Mouse (Mus musculus) limb, embryonic 15.5 days (tissue): ENCODE measurements around the gene Ace. TPM values are rescaled to one million over a fixed set of nuclear protein-coding genes. Genes with fewer than 3 reads are reported as not detected.
A peak's percentile ranks its signal among the peaks of the same experiment; 100 is the strongest.

Source experiments
- ATAC-seq: fragments of 200-750 bp; cut with Nextera tagmentation; 2 replicates; pipeline ENCODE4 v1.8.0; 2017; ENCODE audit warnings: low read depth, moderate TSS enrichment; ENCODE audit not compliant: insufficient number of reproducible peaks, low FRiP score, low TSS enrichment
- H3K27ac ChIP-seq: fragments of 300-500 bp; sonication (generic); 2 replicates; pipeline ENCODE4 v1.5.1; 2015; ENCODE audit warnings: moderate library complexity, mild to moderate bottlenecking, inconsistent platforms
- H3K27me3 ChIP-seq: fragments of 300-500 bp; sonication (generic); 2 replicates; pipeline ENCODE4 v1.6.1; 2015; ENCODE audit warnings: inconsistent platforms
- H3K36me3 ChIP-seq: fragments of 300-500 bp; sonication (generic); 2 replicates; pipeline ENCODE4 v1.6.1; 2015; ENCODE audit warnings: inconsistent platforms
- H3K4me1 ChIP-seq: fragments of 300-500 bp; sonication (generic); 2 replicates; pipeline ENCODE4 v1.6.1; 2015; ENCODE audit warnings: inconsistent platforms
- H3K4me2 ChIP-seq: fragments of 300-500 bp; sonication (generic); 2 replicates; pipeline ENCODE4 v1.6.1; 2015; ENCODE audit warnings: mild to moderate bottlenecking, inconsistent platforms
- H3K4me3 ChIP-seq: fragments of 300-500 bp; sonication (generic); 2 replicates; pipeline ENCODE4 v1.5.1; 2015; ENCODE audit warnings: mild to moderate bottlenecking, inconsistent platforms
- H3K9ac ChIP-seq: fragments of 300-500 bp; sonication (generic); 2 replicates; pipeline ENCODE4 v1.6.1; 2015; ENCODE audit warnings: inconsistent platforms
- H3K9me3 ChIP-seq: fragments of 300-500 bp; sonication (generic); 2 replicates; pipeline ENCODE4 v1.6.1; 2016; ENCODE audit warnings: inconsistent platforms
- WGBS: fragments of 180-500 bp; shearing (Covaris S2); methylation state at CpG from one replicate; pipeline ENCODE4 v1.1.7; 2015; 5-methylcytosine and 5-hydroxymethylcytosine counted together
- polyA plus RNA-seq: library from polyadenylated mRNA; unstranded; fragments of >200 nt; fragmentation: Nextera tagmentation; extraction: Ambion mirVana; gene quantifications from 2 replicates; pipeline ENCODE4 v1.2.1, GENCODE M21; 2015

The Ace gene
- polyA plus RNA-seq, 1 experiment from 2014 or later = 1.0 TPM

DNA sequence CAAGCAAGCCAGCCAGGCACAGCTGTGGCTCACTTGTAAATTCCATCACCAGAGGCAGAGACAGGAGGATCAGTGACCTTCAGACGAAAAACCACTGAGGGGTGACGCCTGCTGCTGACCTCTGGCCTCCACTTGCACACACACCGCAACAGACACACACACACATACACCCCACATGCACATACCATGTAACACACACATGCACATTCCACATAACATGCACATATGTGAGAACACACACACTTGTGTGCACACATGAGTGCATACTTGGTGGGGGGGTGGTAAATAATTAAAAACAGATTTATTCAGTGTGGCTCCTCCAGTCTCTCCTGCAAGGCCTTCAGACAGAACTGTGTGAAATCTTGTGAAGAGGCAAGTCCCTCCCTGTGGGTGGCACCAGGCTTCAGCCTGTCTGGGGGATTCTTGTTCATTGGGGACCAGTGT, 16.1 kb upstream of the Ace start:
- H3K4me3 ChIP-seq = no peak overlapping the region
- no peak overlapping the region for H3K9ac ChIP-seq
- peaks cover 16% of the 10 kb centered on the region; the same call in 1 of the 2 replicates for H3K4me1 ChIP-seq
- H3K27me3 ChIP-seq = no peaks in the 10 kb centered on the region
- H3K36me3 ChIP-seq = no peaks in the 10 kb centered on the region
- WGBS = 45% methylated on average over 3 of the region's 3 CpGs
- no peak overlapping the region for H3K4me2 ChIP-seq
- no peaks in the 10 kb centered on the region for H3K9me3 ChIP-seq
- ATAC-seq = peak; percentile 18; the same call in 1 of the 2 replicates
- no peak overlapping the region for H3K27ac ChIP-seq

DNA sequence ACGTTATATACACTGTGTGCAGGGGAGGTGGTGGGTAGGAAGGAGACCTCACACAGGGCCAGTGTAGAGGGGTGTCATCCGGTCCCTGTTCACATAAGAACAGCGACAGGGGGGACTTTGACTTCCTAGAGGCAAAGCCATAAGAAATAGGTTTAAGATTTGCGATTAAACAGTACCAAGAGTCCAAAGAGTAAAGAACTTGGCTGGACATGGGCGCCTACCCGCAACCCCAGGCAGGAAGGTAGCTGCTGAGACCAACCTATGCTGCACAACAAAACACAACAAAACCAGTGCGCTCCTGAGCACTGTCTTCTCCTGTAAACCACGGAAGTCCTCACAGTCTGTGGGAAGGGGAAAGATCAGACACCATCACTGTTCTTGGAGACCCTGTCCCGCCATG, 15.6 kb upstream of the Ace start:
- no peaks in the 10 kb centered on the region for H3K36me3 ChIP-seq
- H3K27ac ChIP-seq = no peak overlapping the region
- peak; percentile 21; the same call in 1 of the 2 replicates for ATAC-seq
- no peaks in the 10 kb centered on the region for H3K9me3 ChIP-seq
- H3K4me2 ChIP-seq = no peak overlapping the region
- H3K4me1 ChIP-seq = peaks cover 16% of the 10 kb centered on the region; the same call in 1 of the 2 replicates
- WGBS = 87% methylated on average over 9 of the region's 9 CpGs
- H3K9ac ChIP-seq = no peak overlapping the region
- no peaks in the 10 kb centered on the region for H3K27me3 ChIP-seq
- no peak overlapping the region for H3K4me3 ChIP-seq

DNA sequence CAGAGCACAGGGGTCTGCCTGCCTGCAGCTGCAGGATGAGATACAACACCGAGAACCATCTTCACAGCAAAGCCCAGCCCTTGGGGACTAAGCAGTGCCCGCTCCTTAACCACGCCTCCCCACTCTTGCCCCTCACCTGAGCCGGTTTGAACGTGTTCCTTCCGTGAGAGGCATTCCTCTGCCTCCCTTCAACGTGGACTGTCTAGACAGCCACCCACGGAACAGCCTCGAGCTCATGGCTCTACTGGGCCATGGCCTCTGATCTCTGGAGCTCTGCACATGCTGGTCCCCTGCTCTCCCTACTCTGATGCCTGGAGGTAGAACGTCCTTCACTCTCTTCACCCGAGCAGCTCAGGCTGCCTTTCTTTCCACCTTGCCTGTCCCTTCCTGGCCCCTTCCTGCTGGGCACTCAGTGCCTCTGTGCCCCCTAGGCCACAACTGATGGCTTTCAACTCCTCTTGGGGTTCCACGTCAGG, 14.8 kb upstream of the Ace start, which contains the start of gene Cyb561:
Cyb561 (minus strand) TSS at position 426 of the 476 bp plus-strand sequence.
- Histone ChIP-seq H3K4me3 (no peak within 1 kb of the TSS), H3K9me3 (no peaks in the 10 kb centered on the region), H3K4me1 (peaks cover 16% of the 10 kb centered on the region; the same call in 1 of the 2 replicates), H3K27me3 (no peaks in the 10 kb centered on the region), H3K36me3 (no peaks in the 10 kb centered on the region), H3K4me2 (no peak within 1 kb of the TSS), H3K9ac (no peak within 1 kb of the TSS), H3K27ac (no peak within 1 kb of the TSS)
- WGBS = 63% methylated on average over 12 of the region's 12 CpGs
- no peak for ATAC-seq

GRCm38 (mm10) chr11:105953402-105953801, 14.3 kb upstream of the Ace start:
- Histone ChIP-seq H3K27me3 (no peaks in the 10 kb centered on the region), H3K9me3 (no peaks in the 10 kb centered on the region), H3K27ac (no peak overlapping the region), H3K36me3 (no peaks in the 10 kb centered on the region), H3K4me1 (peaks cover 14% of the 10 kb centered on the region; the same call in 1 of the 2 replicates), H3K4me3 (no peak overlapping the region), H3K9ac (no peak overlapping the region), H3K4me2 (no peak overlapping the region)
- ATAC-seq = no peak
- WGBS = 53% methylated on average over 6 of the region's 6 CpGs

GRCm38 (mm10) chr11:105955815-105956430, 11.8 kb upstream of the Ace start:
- 87% methylated on average over 28 of the region's 28 CpGs for WGBS
- no peak overlapping the region for H3K4me2 ChIP-seq
- no peak overlapping the region for H3K27ac ChIP-seq
- ATAC-seq = no peak
- no peaks in the 10 kb centered on the region for H3K9me3 ChIP-seq
- H3K4me1 ChIP-seq = peaks cover 9% of the 10 kb centered on the region; the same call in 1 of the 2 replicates
- no peaks in the 10 kb centered on the region for H3K27me3 ChIP-seq
- no peak overlapping the region for H3K4me3 ChIP-seq
- no peak overlapping the region for H3K9ac ChIP-seq
- no peaks in the 10 kb centered on the region for H3K36me3 ChIP-seq

GRCm38 (mm10) chr11:105957501-105957900, 10.2 kb upstream of the Ace start:
- 63% methylated on average over 6 of the region's 6 CpGs for WGBS
- Histone ChIP-seq H3K36me3 (no peaks in the 10 kb centered on the region), H3K4me3 (no peak overlapping the region), H3K27ac (no peak overlapping the region), H3K27me3 (no peaks in the 10 kb centered on the region), H3K9ac (no peak overlapping the region), H3K9me3 (no peaks in the 10 kb centered on the region), H3K4me1 (peaks cover 9% of the 10 kb centered on the region; the same call in 1 of the 2 replicates), H3K4me2 (no peak overlapping the region)
- no peak for ATAC-seq

DNA sequence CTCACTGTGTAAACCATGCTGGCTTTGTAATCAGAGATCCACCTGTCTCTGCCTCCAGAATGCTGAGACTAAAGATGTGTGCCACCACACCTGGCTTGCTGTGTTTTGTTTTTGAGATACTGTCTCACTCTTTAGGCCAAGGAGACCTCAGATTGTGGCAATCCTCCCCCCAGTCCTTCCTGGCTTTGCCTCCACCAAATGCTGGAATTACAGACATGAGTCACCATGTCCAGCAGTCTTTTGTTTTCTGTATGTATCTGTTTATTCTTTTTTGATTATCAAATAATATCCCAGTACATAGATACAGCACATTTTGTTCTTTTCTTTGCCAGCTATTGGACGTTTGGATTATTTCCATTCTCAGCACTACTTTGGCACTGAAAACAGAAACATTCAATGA, 9.2 kb upstream of the Ace start:
- H3K4me3 ChIP-seq = no peak overlapping the region
- no peaks in the 10 kb centered on the region for H3K9me3 ChIP-seq
- peaks cover 2% of the 10 kb centered on the region; the same call in 1 of the 2 replicates for H3K4me1 ChIP-seq
- H3K9ac ChIP-seq = no peak overlapping the region
- ATAC-seq = no peak
- H3K27me3 ChIP-seq = no peaks in the 10 kb centered on the region
- 41% methylated on average over 1 of the region's 1 CpGs for WGBS
- H3K36me3 ChIP-seq = no peaks in the 10 kb centered on the region
- H3K27ac ChIP-seq = no peak overlapping the region
- no peak overlapping the region for H3K4me2 ChIP-seq

GRCm38 (mm10) chr11:105959355-105959754, 8.4 kb upstream of the Ace start:
- ATAC-seq = no peak
- Histone ChIP-seq H3K9me3 (no peaks in the 10 kb centered on the region), H3K27ac (no peak overlapping the region), H3K4me3 (no peak overlapping the region), H3K36me3 (no peaks in the 10 kb centered on the region), H3K9ac (no peak overlapping the region), H3K27me3 (no peaks in the 10 kb centered on the region), H3K4me1 (no peaks in the 10 kb centered on the region), H3K4me2 (no peak overlapping the region)
- WGBS = 47% methylated on average over 17 of the region's 17 CpGs

DNA sequence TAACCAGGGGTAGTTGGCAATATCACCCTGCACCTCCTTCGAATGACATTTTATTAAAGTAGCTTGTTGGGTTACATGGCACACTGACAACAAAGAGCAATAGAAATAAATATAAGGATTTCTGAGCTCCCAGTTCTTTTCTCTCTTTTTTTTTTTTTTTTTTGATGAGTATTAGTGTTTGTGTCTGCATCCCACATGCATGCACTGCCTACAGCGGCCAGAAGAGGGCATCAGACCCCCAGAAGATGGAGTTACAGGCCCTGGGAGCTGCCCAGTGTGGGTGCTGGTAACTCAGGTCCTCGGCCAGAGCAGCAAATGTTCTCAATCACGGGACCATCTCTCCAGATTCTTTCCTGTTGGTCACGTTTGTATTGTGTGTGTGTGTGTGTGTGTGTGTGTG, 3.1 kb upstream of the Ace start:
- Histone ChIP-seq H3K9me3 (no peaks in the 10 kb centered on the region), H3K27me3 (peaks cover 43% of the 10 kb centered on the region), H3K9ac (no peak overlapping the region), H3K4me3 (no peak overlapping the region), H3K4me1 (peaks cover 17% of the 10 kb centered on the region), H3K4me2 (no peak overlapping the region), H3K36me3 (no peaks in the 10 kb centered on the region), H3K27ac (no peak overlapping the region)
- WGBS = 62% methylated on average over 5 of the region's 5 CpGs
- no peak for ATAC-seq

DNA sequence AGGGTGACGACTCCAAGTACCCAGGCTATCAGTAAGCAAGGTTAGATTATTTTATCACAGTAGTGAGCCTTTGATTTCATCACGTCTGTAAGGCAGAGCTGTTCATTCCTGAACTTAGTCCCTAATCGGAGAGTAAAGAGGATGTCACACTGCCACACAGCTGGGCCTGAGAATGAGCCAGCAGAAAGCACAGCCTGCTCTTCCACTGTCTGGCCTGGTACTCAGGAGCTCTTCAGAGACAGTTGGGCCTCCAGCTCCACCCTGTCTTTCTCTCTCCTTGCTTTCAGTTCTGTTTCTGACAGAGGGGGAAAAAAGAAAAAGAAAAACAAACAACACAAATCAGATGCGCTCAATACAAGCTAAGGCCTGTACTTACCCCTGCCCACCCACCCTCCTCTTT, 1.5 kb upstream of the Ace start:
- H3K4me2 ChIP-seq = no peak overlapping the region
- no peak overlapping the region for H3K4me3 ChIP-seq
- H3K9me3 ChIP-seq = no peaks in the 10 kb centered on the region
- H3K4me1 ChIP-seq = peaks cover 17% of the 10 kb centered on the region
- H3K27me3 ChIP-seq = peaks cover 51% of the 10 kb centered on the region
- WGBS = 73% methylated on average over 4 of the region's 4 CpGs
- H3K9ac ChIP-seq = no peak overlapping the region
- ATAC-seq = no peak
- no peaks in the 10 kb centered on the region for H3K36me3 ChIP-seq
- no peak overlapping the region for H3K27ac ChIP-seq

DNA sequence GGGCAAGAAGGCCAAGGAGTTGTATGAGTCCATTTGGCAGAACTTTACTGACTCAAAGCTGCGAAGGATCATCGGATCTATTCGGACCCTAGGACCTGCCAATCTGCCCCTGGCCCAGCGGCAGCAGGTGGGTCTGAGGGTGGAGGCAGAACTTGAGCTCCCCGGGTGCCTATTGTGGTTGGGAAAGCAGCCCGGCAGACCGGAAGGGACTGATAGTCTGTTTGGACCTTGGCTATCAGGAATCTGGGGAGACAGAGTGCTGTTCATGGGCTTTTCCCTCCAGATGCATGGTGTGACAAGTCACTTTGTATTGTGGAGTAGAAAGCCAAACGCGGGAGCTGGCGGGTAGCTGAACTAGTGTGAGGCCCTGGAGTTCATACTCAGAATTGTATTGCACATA, 1.2 kb downstream of the Ace start:
- Histone ChIP-seq H3K27ac (no peak overlapping the region), H3K4me1 (peaks cover 17% of the 10 kb centered on the region), H3K9ac (no peak overlapping the region), H3K4me3 (no peak overlapping the region; the same call in 1 of the 2 replicates), H3K9me3 (no peaks in the 10 kb centered on the region), H3K36me3 (no peaks in the 10 kb centered on the region), H3K27me3 (peaks cover 51% of the 10 kb centered on the region), H3K4me2 (peak overlapping the region; percentile 100; the same call in 1 of the 2 replicates)
- ATAC-seq = no peak
- WGBS = 57% methylated on average over 10 of the region's 10 CpGs

DNA sequence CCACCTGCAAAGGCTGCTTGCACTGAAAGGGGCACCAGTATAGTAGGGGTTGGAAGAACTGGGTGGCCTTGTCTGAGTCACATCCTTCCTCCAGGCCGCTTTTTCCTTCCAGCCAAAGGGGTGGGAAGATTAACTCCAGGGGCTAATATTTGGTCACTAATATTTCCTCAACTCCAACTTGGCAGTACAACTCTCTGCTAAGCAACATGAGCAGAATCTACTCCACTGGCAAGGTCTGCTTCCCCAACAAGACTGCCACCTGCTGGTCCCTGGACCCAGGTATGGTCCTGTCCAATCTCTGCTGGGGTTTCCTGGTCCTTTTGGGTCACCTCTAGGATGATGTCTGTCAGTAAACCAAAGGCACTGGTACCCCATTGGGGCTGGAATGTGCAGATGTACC, 1.8 kb downstream of the Ace start:
- Histone ChIP-seq H3K27me3 (peaks cover 51% of the 10 kb centered on the region), H3K36me3 (no peaks in the 10 kb centered on the region), H3K9me3 (no peaks in the 10 kb centered on the region), H3K4me1 (peaks cover 17% of the 10 kb centered on the region), H3K4me2 (no peak overlapping the region), H3K4me3 (no peak overlapping the region), H3K9ac (no peak overlapping the region), H3K27ac (no peak overlapping the region)
- 56% methylated on average over 1 of the region's 1 CpGs for WGBS
- no peak for ATAC-seq
